Mouse (Mus musculus) cortical plate, adult 2 months (tissue): ENCODE results near the gene Zfp326.

Experiments
- CTCF ChIP-seq: fragments of 200-500 bp; IDR thresholded peaks from 2 replicates; pipeline ENCODE4 v1.5.1; 2011; ENCODE audit warnings: mild to moderate bottlenecking, control low read depth, low read length; ENCODE audit not compliant: insufficient read depth; ENCODE audit errors: extremely low read depth
- POLR2A ChIP-seq: fragments of 200-500 bp; IDR thresholded peaks from 2 replicates; pipeline ENCODE4 v1.6.1; 2011; ENCODE audit warnings: mild to moderate bottlenecking, low read length, control low read depth; ENCODE audit not compliant: insufficient read depth; ENCODE audit errors: extremely low read depth

DNA sequence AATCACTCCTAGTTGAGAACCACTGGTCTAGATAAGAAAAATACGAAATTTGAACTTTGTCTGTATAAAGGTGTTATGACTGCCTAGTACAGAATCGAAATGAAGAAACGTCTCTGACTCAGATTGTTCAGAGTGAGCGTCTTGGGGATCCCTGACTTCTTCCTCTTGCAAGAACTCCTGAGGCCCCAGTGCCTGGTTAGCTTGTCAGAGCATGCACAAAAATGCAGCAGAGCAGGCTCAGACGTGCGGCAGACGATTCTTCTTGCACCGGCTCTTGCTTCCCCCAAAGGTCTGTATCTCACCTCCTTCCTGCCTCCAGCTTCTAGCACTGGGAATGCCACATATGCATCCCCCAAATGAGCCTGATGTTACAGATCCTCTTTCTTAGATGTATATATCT, 48.0 kb downstream of the Zfp326 start:
- no peak for TF ChIP-seq CTCF
- no peak for TF ChIP-seq POLR2A
